Mouse (Mus musculus) hindbrain, embryonic 14.5 days (tissue): ENCODE results near the gene Utf1. TPM values are rescaled to one million over a fixed set of nuclear protein-coding genes. Genes with fewer than 3 reads are reported as not detected.
A peak's percentile ranks its signal among the peaks of the same experiment; 100 is the strongest.

ENCODE experiments used
- ATAC-seq: fragments of 200-750 bp; cut with Nextera tagmentation; 2 replicates; pipeline ENCODE4 v1.8.0; 2017; ENCODE audit warnings: moderate number of reproducible peaks, mild to moderate bottlenecking, moderate TSS enrichment, moderate library complexity; ENCODE audit not compliant: low FRiP score
- DNase-seq: peaks from one replicate; pipeline ENCODE4 v3.0.0-alpha.2; 2015; ENCODE audit warnings: low spot score
- H3K27ac ChIP-seq: fragments of 300-500 bp; sonication (generic); 2 replicates; pipeline ENCODE4 v1.5.1; 2014; ENCODE audit warnings: mild to moderate bottlenecking, moderate library complexity
- H3K27me3 ChIP-seq: fragments of 300-500 bp; sonication (generic); 2 replicates; pipeline ENCODE4 v1.6.1; 2014; ENCODE audit warnings: mild to moderate bottlenecking, low read length, mixed read lengths; ENCODE audit not compliant: control insufficient read depth, insufficient read depth
- H3K36me3 ChIP-seq: fragments of 300-500 bp; sonication (generic); replicated peaks from 2 replicates; pipeline ENCODE4 v1.6.1; 2014; ENCODE audit not compliant: control insufficient read depth, insufficient read depth
- H3K4me1 ChIP-seq: fragments of 300-500 bp; sonication (generic); replicated peaks from 2 replicates; pipeline ENCODE4 v1.6.1; 2014; ENCODE audit warnings: antibody characterized with exemption, low read length, mixed read lengths; ENCODE audit not compliant: control insufficient read depth, insufficient read depth
- H3K4me2 ChIP-seq: fragments of 300-500 bp; sonication (generic); replicated peaks from 2 replicates; pipeline ENCODE4 v1.6.1; 2014; ENCODE audit warnings: mild to moderate bottlenecking, moderate library complexity
- H3K4me3 ChIP-seq: fragments of 300-500 bp; sonication (generic); replicated peaks from 2 replicates; pipeline ENCODE4 v1.5.1; 2014; ENCODE audit warnings: mild to moderate bottlenecking, low read length
- H3K9ac ChIP-seq: fragments of 300-500 bp; sonication (generic); 2 replicates; pipeline ENCODE4 v1.6.1; 2014
- H3K9me3 ChIP-seq: fragments of 300-500 bp; sonication (generic); 2 replicates; pipeline ENCODE4 v1.6.1; 2016; ENCODE audit warnings: low read length; ENCODE audit not compliant: control insufficient read depth
- WGBS: fragments of 180-500 bp; shearing (Covaris S2); extraction: QIAGEN DNeasy Blood & Tissue Kit; methylation state at CpG from one replicate; pipeline ENCODE4 v1.1.7; 2014; 5-methylcytosine and 5-hydroxymethylcytosine counted together
- polyA plus RNA-seq: library from polyadenylated mRNA; unstranded; fragments of >200 nt; fragmentation: Nextera tagmentation; extraction: Ambion mirVana; gene quantifications from 2 replicates; pipeline ENCODE4 v1.2.1, GENCODE M21; 2014

Gene Utf1
- polyA plus RNA-seq, 1 experiment from 2014 or later, result not detected

DNA sequence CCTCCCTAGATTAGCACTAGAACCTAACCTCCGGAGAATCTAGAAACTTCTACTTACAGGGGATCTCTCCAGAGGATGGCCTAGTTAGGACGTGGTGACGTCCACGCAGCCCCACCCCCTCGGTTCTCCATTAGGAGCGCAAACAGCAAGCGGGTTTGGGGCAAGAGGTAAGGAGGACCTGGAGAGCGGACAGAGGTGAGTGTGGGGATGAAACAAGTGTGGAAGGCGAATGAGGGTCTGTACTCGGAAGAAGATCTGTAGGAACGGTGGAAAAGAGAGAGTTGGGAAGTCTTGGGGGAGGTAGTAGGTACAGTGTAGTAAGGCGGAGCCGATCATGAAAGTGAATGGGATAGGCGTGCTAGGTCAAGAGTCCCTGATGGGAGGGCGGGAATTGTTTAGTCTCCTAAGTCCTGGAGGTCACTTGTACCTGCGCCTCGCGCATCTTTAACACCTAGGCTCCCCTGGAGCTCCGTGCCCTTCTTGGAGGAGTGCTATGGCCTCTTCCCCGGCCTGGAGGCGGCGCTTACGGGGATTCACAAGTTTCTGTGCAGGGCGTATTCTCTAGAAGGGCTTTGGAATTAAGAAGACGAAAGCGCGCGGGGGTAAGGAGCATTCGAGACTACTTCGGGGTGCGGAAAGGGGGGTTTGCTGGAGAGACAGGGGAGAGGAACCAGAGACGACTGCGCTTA, 6.8 kb downstream of the Utf1 start:
- peak overlapping the region; percentile 67 for H3K4me2 ChIP-seq
- H3K27me3 ChIP-seq, result peaks cover 68% of the 10 kb centered on the region
- H3K9ac ChIP-seq, result peak overlapping the region; percentile 37; the same call in 1 of the 2 replicates
- H3K4me3 ChIP-seq, result peak overlapping the region; percentile 33
- ATAC-seq (peak; percentile 40; the same call in 1 of the 2 replicates), DNase-seq (no peak)
- 1% methylated on average over 33 of the region's 33 CpGs for WGBS
- no peaks in the 10 kb centered on the region for H3K36me3 ChIP-seq
- peaks cover 7% of the 10 kb centered on the region; the same call in 1 of the 2 replicates for H3K4me1 ChIP-seq
- no peaks in the 10 kb centered on the region for H3K9me3 ChIP-seq
- H3K27ac ChIP-seq, result no peak overlapping the region

DNA sequence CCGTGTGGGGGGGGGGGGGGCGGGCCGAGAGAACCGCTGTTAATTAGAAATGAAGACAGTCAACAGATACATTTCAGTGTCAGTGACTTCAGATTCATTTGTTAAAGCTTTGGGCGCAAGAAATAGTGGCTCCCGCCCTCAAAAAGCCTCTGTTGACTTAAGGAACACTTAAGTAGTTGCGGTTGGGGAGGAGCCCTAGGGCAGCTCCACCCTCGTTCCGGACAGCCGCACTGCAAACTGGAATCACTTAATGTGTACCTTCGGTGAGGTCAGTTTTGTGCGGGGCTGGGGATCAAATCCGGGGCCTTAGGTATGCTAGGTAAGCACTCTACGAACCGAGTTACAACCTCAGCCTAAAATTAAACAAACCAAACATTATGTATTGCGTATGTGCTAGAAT, 7.5 kb downstream of the Utf1 start:
- Histone ChIP-seq H3K4me1 (peaks cover 7% of the 10 kb centered on the region; the same call in 1 of the 2 replicates), H3K9me3 (no peaks in the 10 kb centered on the region), H3K36me3 (no peaks in the 10 kb centered on the region), H3K4me3 (peak overlapping the region; percentile 33), H3K27ac (no peak overlapping the region), H3K27me3 (peaks cover 62% of the 10 kb centered on the region), H3K4me2 (peak overlapping the region; percentile 67), H3K9ac (no peak overlapping the region)
- ATAC-seq (no peak), DNase-seq (no peak)
- 9% methylated on average over 16 of the region's 16 CpGs for WGBS

DNA sequence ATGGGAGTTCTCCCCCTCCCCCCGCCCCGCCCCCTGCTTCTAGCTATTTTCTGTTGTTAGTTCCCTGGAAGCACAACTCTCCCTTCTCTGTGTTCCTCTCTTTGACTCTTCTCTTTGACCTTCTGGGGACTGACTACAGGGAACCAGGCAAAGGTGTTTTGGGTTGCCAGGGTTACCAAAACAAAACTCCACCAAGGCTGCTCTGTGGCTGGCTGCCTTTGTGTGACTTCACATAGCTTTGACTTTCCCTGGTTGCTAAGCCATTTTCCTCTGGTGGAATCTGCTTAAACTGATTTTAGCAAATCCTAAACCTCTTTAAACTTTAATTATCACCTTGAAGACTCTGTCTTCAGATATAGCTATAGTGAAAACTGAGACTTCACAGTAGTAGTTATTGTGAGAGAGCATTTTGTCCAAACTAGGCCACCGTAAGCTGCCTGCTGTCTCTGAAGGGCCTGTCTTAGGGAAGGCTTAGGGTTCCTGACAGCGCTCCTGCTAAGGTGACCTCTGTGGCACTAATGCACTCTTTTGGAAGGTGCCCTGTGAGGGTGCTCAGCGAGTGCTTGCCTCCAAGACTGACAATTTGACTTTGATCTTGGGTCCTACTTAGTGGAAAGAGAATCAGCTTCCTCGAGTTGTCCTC, 8.5 kb downstream of the Utf1 start:
- Histone ChIP-seq H3K36me3 (no peaks in the 10 kb centered on the region), H3K9me3 (no peaks in the 10 kb centered on the region), H3K4me2 (no peak overlapping the region), H3K4me1 (peaks cover 7% of the 10 kb centered on the region; the same call in 1 of the 2 replicates), H3K4me3 (no peak overlapping the region), H3K9ac (no peak overlapping the region), H3K27ac (no peak overlapping the region), H3K27me3 (peaks cover 51% of the 10 kb centered on the region)
- DNase-seq (no peak), ATAC-seq (no peak)
- WGBS, result 49% methylated on average over 6 of the region's 6 CpGs

DNA sequence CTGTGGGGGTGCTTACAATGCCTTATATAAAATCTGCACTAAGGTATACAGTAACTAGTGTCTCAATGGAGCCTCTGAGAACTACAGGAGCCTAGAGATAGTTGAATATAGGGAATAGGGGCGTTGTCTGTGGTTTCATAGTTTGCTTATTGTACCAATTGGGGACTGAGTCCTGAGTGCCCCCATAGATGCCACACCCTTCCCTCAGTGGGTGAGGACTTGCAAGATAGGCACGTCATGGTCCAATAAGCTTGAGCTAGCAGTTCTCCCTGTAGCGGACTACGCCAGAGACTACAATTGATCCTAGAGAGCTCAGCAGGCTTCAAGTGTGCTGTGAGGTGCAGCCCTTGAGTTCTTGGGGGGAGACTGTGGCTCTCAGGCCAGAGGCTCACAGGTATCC, 11.9 kb downstream of the Utf1 start:
- ATAC-seq, result no peak
- Histone ChIP-seq H3K27me3 (peaks cover 21% of the 10 kb centered on the region; the same call in 1 of the 2 replicates), H3K4me3 (no peak overlapping the region), H3K4me2 (no peak overlapping the region), H3K9me3 (no peaks in the 10 kb centered on the region), H3K36me3 (no peaks in the 10 kb centered on the region), H3K4me1 (peaks cover 4% of the 10 kb centered on the region; the same call in 1 of the 2 replicates), H3K27ac (no peak overlapping the region), H3K9ac (no peak overlapping the region)
- 83% methylated on average over 4 of the region's 4 CpGs for WGBS
- no peak for DNase-seq

DNA sequence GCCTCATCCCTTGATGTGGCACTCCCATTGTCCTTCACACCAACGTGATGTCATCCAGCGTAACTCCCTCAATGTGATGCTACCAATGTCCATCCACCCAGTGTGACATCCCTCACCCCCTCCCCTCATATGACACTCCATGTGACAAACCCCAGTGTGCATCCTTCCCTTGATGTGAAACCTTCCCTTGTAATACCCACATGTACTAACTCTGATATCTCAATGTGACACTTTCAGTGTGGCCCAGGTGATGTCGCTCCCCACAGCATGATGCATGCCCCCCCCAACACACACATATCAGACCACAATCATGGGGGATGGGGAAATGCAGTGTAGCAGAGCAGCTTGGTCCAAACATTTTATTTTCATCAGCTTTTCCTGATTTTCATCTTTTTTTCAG, 13.1 kb downstream of the Utf1 start:
- 80% methylated on average over 3 of the region's 3 CpGs for WGBS
- no peaks in the 10 kb centered on the region for H3K9me3 ChIP-seq
- peaks cover 12% of the 10 kb centered on the region; the same call in 1 of the 2 replicates for H3K27me3 ChIP-seq
- DNase-seq (no peak), ATAC-seq (no peak)
- no peak overlapping the region for H3K4me3 ChIP-seq
- H3K36me3 ChIP-seq, result no peaks in the 10 kb centered on the region
- peaks cover 3% of the 10 kb centered on the region; the same call in 1 of the 2 replicates for H3K4me1 ChIP-seq
- no peak overlapping the region for H3K9ac ChIP-seq
- no peak overlapping the region for H3K27ac ChIP-seq
- H3K4me2 ChIP-seq, result no peak overlapping the region

GRCm38 (mm10) chr7:139957437-139957836, 13.8 kb downstream of the Utf1 start:
- no peak for DNase-seq
- H3K9me3 ChIP-seq, result no peaks in the 10 kb centered on the region
- H3K4me2 ChIP-seq, result no peak overlapping the region
- H3K36me3 ChIP-seq, result no peaks in the 10 kb centered on the region
- no peak overlapping the region for H3K27ac ChIP-seq
- WGBS, result 67% methylated on average over 11 of the region's 11 CpGs
- no peak for ATAC-seq
- H3K4me3 ChIP-seq, result no peak overlapping the region
- H3K27me3 ChIP-seq, result 0 out of 2 replicates have a peak, but pooled peaks cover 6% of the 10 kb centered on the region
- H3K9ac ChIP-seq, result no peak overlapping the region
- peaks cover 3% of the 10 kb centered on the region; the same call in 1 of the 2 replicates for H3K4me1 ChIP-seq

DNA sequence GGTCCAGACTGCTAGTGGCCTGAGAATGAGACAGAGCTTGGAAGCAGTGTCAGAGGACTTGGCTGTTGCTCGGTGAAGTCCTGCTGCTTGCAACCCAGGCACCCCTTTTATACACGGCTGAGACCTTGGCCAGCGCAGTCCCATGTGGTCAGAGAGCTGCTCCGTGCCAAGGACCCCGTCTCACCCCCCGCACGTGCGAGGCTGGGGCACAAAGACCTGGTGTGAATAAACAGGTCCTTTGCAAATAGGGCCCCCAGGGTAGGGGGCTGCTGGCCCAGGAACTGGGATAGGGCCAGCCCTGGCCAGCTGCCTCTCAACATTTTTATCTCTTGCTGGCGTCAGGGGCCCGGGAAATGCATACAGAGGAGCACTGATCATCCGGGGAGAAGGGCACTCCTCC, 14.4 kb downstream of the Utf1 start:
- 29% methylated on average over 11 of the region's 11 CpGs for WGBS

GRCm38 (mm10) chr7:139961141-139961540, 17.6 kb downstream of the Utf1 start:
- WGBS, result 89% methylated on average over 10 of the region's 10 CpGs
- Histone ChIP-seq H3K4me2 (no peak overlapping the region), H3K27me3 (no peaks in the 10 kb centered on the region), H3K36me3 (no peaks in the 10 kb centered on the region), H3K4me1 (peaks cover 3% of the 10 kb centered on the region; the same call in 1 of the 2 replicates), H3K4me3 (no peak overlapping the region), H3K9ac (no peak overlapping the region), H3K27ac (no peak overlapping the region), H3K9me3 (no peaks in the 10 kb centered on the region)
- DNase-seq (no peak), ATAC-seq (no peak)

More for the DNA sequence above, 14.4 kb downstream of the Utf1 start:
- no peak overlapping the region; the same call in 1 of the 2 replicates for H3K9ac ChIP-seq
- no peak overlapping the region for H3K4me2 ChIP-seq
- no peak overlapping the region for H3K27ac ChIP-seq
- peaks cover 3% of the 10 kb centered on the region; the same call in 1 of the 2 replicates for H3K4me1 ChIP-seq
- no peaks in the 10 kb centered on the region for H3K9me3 ChIP-seq
- DNase-seq (no peak), ATAC-seq (peak; percentile 49)
- 0 out of 2 replicates have a peak, but pooled peaks cover 6% of the 10 kb centered on the region for H3K27me3 ChIP-seq
- H3K36me3 ChIP-seq, result no peaks in the 10 kb centered on the region
- H3K4me3 ChIP-seq, result no peak overlapping the region

DNA sequence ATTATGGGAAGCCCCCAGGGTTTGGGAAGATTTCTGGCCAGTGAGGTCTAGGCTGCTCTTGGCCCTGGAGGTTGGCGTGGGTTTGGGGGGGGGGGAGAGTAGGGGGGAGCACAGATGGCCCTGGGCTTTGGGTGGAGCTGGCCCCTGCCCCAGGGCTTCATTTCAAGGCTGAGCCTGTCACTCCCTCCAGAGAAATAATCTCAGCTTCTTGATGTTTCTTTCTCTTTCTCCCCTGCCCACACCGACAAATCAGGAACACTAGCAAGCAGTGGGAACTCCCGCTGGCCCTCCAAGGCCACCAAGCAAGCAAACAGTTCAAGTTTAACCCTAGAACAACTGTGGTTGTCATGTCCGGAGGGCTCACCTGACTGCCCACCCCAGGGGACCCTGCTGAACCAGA, 20.2 kb downstream of the Utf1 start:
- WGBS, result 56% methylated on average over 4 of the region's 4 CpGs
- no peak for DNase-seq

More for the DNA sequence above, 20.2 kb downstream of the Utf1 start:
- no peak for ATAC-seq
- no peaks in the 10 kb centered on the region for H3K27me3 ChIP-seq
- H3K27ac ChIP-seq, result no peak overlapping the region
- H3K4me2 ChIP-seq, result no peak overlapping the region
- no peak overlapping the region for H3K9ac ChIP-seq
- H3K4me1 ChIP-seq, result no peaks in the 10 kb centered on the region
- H3K36me3 ChIP-seq, result no peaks in the 10 kb centered on the region
- H3K4me3 ChIP-seq, result no peak overlapping the region
- no peaks in the 10 kb centered on the region for H3K9me3 ChIP-seq
